Mouse (Mus musculus) olfactory bulb, adult 2 months (tissue): ENCODE measurements around the gene Krt83.
A peak's percentile ranks its signal among the peaks of the same experiment; 100 is the strongest.

ENCODE experiments used
- CTCF ChIP-seq: fragments of 200-500 bp; IDR thresholded peaks from 2 replicates; pipeline ENCODE4 v1.5.1; 2012; ENCODE audit warnings: low read depth, mild to moderate bottlenecking, low read length, moderate library complexity; ENCODE audit not compliant: insufficient read depth
- POLR2A ChIP-seq: fragments of 200-500 bp; IDR thresholded peaks from 2 replicates; pipeline ENCODE4 v1.6.1; 2012; ENCODE audit warnings: mild to moderate bottlenecking, low read depth, low read length, moderate library complexity; ENCODE audit not compliant: insufficient read depth

GRCm38 (mm10) chr15:101453093-101453736 lies 38.1 kb downstream of the Krt83 start:
- peak; percentile 82 for TF ChIP-seq CTCF
- TF ChIP-seq POLR2A, result no peak
